Mouse (Mus musculus) kidney, postnatal 14 days (tissue): ENCODE results near the gene Spop.
"Not testable (repeated sequence)": the region's sequence is repeated elsewhere in the genome, so short reads cannot be mapped to it uniquely, and the experiment has no call there.

Source experiments
- DNase-seq: peaks from one replicate; pipeline ENCODE4 v3.0.0; 2022; ENCODE audit warnings: mixed read lengths

The Spop gene

GRCm38 (mm10) chr11:95391743-95392142, 22.1 kb upstream of the Spop start:
- DNase-seq: no peak

GRCm38 (mm10) chr11:95392223-95392667, 21.6 kb upstream of the Spop start:
- DNase-seq: no peak

- DNase-seq: no peak
These were observed 21.0 kb upstream of the Spop start for GRCm38 (mm10) chr11:95392708-95393499.

GRCm38 (mm10) chr11:95393500-95393816, 20.4 kb upstream of the Spop start:
- no peak for DNase-seq

GRCm38 (mm10) chr11:95394112-95394511, 19.8 kb upstream of the Spop start:
- no peak for DNase-seq

- no peak for DNase-seq
These were observed 17.3 kb upstream of the Spop start for GRCm38 (mm10) chr11:95396548-95396947.

GRCm38 (mm10) chr11:95397843-95398835, 15.7 kb upstream of the Spop start:
- DNase-seq: peak; percentile 72

GRCm38 (mm10) chr11:95399520-95400020, 14.3 kb upstream of the Spop start:
- DNase-seq: no peak

- DNase-seq: no peak
These were observed 12.3 kb upstream of the Spop start for GRCm38 (mm10) chr11:95401568-95401967.

GRCm38 (mm10) chr11:95402196-95402595, 11.7 kb upstream of the Spop start:
- DNase-seq: no peak

- no peak for DNase-seq
These were observed 11.2 kb upstream of the Spop start for GRCm38 (mm10) chr11:95402658-95403101.

GRCm38 (mm10) chr11:95403382-95404340, 10.2 kb upstream of the Spop start:
- no peak for DNase-seq

GRCm38 (mm10) chr11:95405771-95406170, 8.1 kb upstream of the Spop start:
- no peak for DNase-seq

- DNase-seq: not testable (repeated sequence)
These were observed 7.5 kb upstream of the Spop start for GRCm38 (mm10) chr11:95406398-95406797.

GRCm38 (mm10) chr11:95409450-95410112, 4.3 kb upstream of the Spop start:
- DNase-seq: no peak

GRCm38 (mm10) chr11:95411453-95412013, 2.3 kb upstream of the Spop start:
- DNase-seq: no peak

- no peak for DNase-seq
These were observed 1.3 kb upstream of the Spop start for GRCm38 (mm10) chr11:95412615-95413014.

GRCm38 (mm10) chr11:95414536-95415161, 769 bp downstream of the Spop start:
- peak; percentile 97 for DNase-seq

GRCm38 (mm10) chr11:95415931-95416330, 2.1 kb downstream of the Spop start:
- no peak for DNase-seq

- no peak for DNase-seq
These were observed 3.5 kb downstream of the Spop start for GRCm38 (mm10) chr11:95417341-95417740.
